Mouse (Mus musculus): ENCODE data around the gene Parn.

- TF ChIP-seq CTCF (IDR thresholded peaks at IDR 0.05; ENCODE audit: insufficient read depth, low read depth, low read length) (no peak), POLR2A (IDR thresholded peaks at IDR 0.05; ENCODE audit: insufficient read depth, low read depth, low read length) (no peak)
Observed at GRCm38 (mm10) chr16:13557784-13558183, 110.2 kb downstream of the Parn start.

All from olfactory bulb, adult 2 months (tissue).